Mouse (Mus musculus) ES-E14 (cell line): ENCODE measurements around the gene Atp8b3.

Source experiments
- HCFC1 ChIP-seq: IDR thresholded peaks from 2 replicates; pipeline ENCODE4 v1.6.1; 2012; ENCODE audit warnings: low read length, inconsistent platforms, borderline replicate concordance; ENCODE audit not compliant: insufficient read depth
- ZNF384 ChIP-seq: IDR thresholded peaks from 2 replicates; pipeline ENCODE4 v1.6.1; 2012; ENCODE audit warnings: low read depth, low read length, inconsistent platforms

DNA sequence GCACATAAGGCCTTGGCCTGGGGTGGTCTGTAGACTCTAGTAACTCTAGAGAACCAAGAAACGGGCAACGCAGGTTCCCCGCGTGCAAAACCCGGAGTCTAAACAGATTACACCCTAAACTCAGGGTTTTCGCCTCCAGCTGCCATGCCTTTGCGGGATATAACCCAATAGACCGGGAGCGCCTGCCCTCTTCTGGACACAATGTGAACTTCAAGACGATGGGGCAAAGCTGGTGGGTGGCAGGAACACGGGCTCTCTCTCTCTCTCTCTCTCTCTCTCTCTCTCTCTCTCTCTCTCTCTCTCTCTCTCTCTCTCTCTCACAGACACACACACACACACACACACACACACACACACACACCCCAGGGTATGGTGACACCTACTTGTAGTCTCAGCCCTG lies 32.7 kb downstream of the Atp8b3 start:
- no peak for TF ChIP-seq HCFC1
- no peak for TF ChIP-seq ZNF384
